Mouse (Mus musculus) limb, embryonic 13.5 days (tissue): Measurements from ENCODE around the gene Mturn. TPM values are rescaled to one million over a fixed set of nuclear protein-coding genes. Genes with fewer than 3 reads are reported as not detected.

Experiments used
- ATAC-seq: fragments of 200-750 bp; cut with Nextera tagmentation; 2 replicates; pipeline ENCODE4 v1.8.0; 2017; ENCODE audit warnings: low read depth, moderate number of reproducible peaks, moderate TSS enrichment; ENCODE audit not compliant: low FRiP score
- H3K27ac ChIP-seq: fragments of 300-500 bp; sonication (generic); 2 replicates; pipeline ENCODE4 v1.5.1; 2015; ENCODE audit warnings: inconsistent platforms, mild to moderate bottlenecking, moderate library complexity
- H3K27me3 ChIP-seq: fragments of 300-500 bp; sonication (generic); 2 replicates; pipeline ENCODE4 v1.6.1; 2015; ENCODE audit warnings: mild to moderate bottlenecking, inconsistent platforms
- H3K36me3 ChIP-seq: fragments of 300-500 bp; sonication (generic); 2 replicates; pipeline ENCODE4 v1.6.1; 2015; ENCODE audit warnings: inconsistent platforms, mild to moderate bottlenecking, moderate library complexity
- H3K4me1 ChIP-seq: fragments of 300-500 bp; sonication (generic); 2 replicates; pipeline ENCODE4 v1.6.1; 2015; ENCODE audit warnings: inconsistent platforms
- H3K4me2 ChIP-seq: fragments of 300-500 bp; sonication (generic); replicated peaks from 2 replicates; pipeline ENCODE4 v1.6.1; 2015; ENCODE audit warnings: inconsistent platforms, mild to moderate bottlenecking, moderate library complexity
- H3K4me3 ChIP-seq: fragments of 300-500 bp; sonication (generic); 2 replicates; pipeline ENCODE4 v1.5.1; 2015; ENCODE audit warnings: moderate library complexity, mild to moderate bottlenecking, inconsistent platforms
- H3K9ac ChIP-seq: fragments of 300-500 bp; sonication (generic); 2 replicates; pipeline ENCODE4 v1.6.1; 2015; ENCODE audit warnings: mild to moderate bottlenecking, inconsistent platforms
- H3K9me3 ChIP-seq: fragments of 300-500 bp; sonication (generic); 2 replicates; pipeline ENCODE4 v1.6.1; 2016; ENCODE audit warnings: inconsistent platforms
- WGBS: fragments of 180-500 bp; shearing (Covaris S2); methylation state at CpG from one replicate; pipeline ENCODE4 v1.1.7; 2015; 5-methylcytosine and 5-hydroxymethylcytosine counted together
- polyA plus RNA-seq: library from polyadenylated mRNA; unstranded; fragments of >200 nt; fragmentation: Nextera tagmentation; extraction: Ambion mirVana; gene quantifications from 2 replicates; pipeline ENCODE4 v1.2.1, GENCODE M21; 2015

Gene Mturn
- polyA plus RNA-seq, result 12.0 and 12.2 TPM in 2 replicates

- no peaks in the 10 kb centered on the region for H3K36me3 ChIP-seq
- H3K4me1 ChIP-seq, result peaks cover 16% of the 10 kb centered on the region
- no peaks in the 10 kb centered on the region for H3K9me3 ChIP-seq
- H3K4me3 ChIP-seq, result peak within 1 kb of the TSS; percentile 80
- 5% methylated on average over 43 of the region's 48 CpGs for WGBS
- ATAC-seq, result peak; percentile 96
- peak within 1 kb of the TSS; percentile 78 for H3K9ac ChIP-seq
- H3K4me2 ChIP-seq, result peak within 1 kb of the TSS; percentile 99
- no peak within 1 kb of the TSS for H3K27ac ChIP-seq
- peaks cover 30% of the 10 kb centered on the region for H3K27me3 ChIP-seq
These were observed at the start of gene Mturn for GRCm38 (mm10) chr6:54680891-54681745. Mturn (plus strand) TSS chr6:54681624.

DNA sequence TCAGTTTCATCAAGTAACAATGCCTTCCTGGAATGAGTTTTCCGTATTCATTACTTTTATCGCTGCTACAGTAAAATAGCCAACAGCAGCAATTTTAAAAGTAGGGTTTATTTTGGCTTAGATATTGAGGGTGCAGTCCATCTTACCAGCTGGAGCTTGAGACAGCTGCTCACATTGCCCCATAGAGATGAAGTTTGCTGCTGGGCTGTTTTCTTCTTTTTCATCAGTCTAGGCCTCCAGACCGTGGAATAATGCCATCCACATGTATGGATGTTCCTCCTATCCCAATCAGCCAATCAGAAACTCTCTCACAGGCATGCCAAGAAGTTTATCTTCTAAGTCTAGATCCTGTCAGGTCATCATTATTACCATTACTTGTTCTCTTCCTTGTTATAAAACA is 41.5 kb upstream of the Mturn start:
- Histone ChIP-seq H3K9ac (no peak overlapping the region), H3K36me3 (peaks cover 57% of the 10 kb centered on the region), H3K9me3 (no peaks in the 10 kb centered on the region), H3K27ac (no peak overlapping the region), H3K4me1 (no peaks in the 10 kb centered on the region), H3K27me3 (no peaks in the 10 kb centered on the region), H3K4me2 (no peak overlapping the region), H3K4me3 (no peak overlapping the region)
- no peak for ATAC-seq
- 85% methylated on average over 3 of the region's 3 CpGs for WGBS

- H3K27me3 ChIP-seq, result no peaks in the 10 kb centered on the region
- H3K27ac ChIP-seq, result no peak overlapping the region
- H3K9ac ChIP-seq, result no peak overlapping the region
- peaks cover 54% of the 10 kb centered on the region for H3K36me3 ChIP-seq
- no peaks in the 10 kb centered on the region for H3K4me1 ChIP-seq
- no peak overlapping the region for H3K4me3 ChIP-seq
- H3K4me2 ChIP-seq, result no peak overlapping the region
- no peak for ATAC-seq
- WGBS, result 83% methylated on average over 2 of the region's 2 CpGs
- H3K9me3 ChIP-seq, result no peaks in the 10 kb centered on the region
These were observed 39.5 kb upstream of the Mturn start for GRCm38 (mm10) chr6:54641953-54642352.

DNA sequence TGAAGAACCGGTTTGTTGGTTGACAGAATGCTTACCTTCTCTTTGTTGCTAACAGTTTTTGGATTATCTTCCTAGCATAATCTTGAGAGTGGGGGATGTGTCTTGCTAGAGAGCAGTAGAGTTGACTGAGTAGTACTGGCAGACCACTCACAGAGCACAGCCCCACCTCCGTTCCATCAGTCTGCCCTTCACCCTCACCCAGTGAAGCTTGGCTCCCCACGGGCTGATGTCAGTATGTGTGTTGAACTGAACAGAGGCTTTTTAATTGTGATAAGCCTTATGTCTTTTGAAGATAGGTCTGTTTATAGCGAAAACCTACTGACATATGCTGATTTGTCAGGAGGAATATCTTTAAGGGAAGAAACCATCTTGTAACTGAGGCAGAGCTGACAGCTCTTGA is 38.2 kb upstream of the Mturn start:
- ATAC-seq, result no peak
- WGBS, result 88% methylated on average over 4 of the region's 4 CpGs
- H3K27me3 ChIP-seq, result no peaks in the 10 kb centered on the region

GRCm38 (mm10) chr6:54655471-54656095 is 25.8 kb upstream of the Mturn start:
- Histone ChIP-seq H3K9ac (no peak overlapping the region), H3K4me2 (no peak overlapping the region), H3K4me3 (no peak overlapping the region), H3K27ac (no peak overlapping the region), H3K27me3 (no peaks in the 10 kb centered on the region), H3K9me3 (no peaks in the 10 kb centered on the region), H3K36me3 (no peaks in the 10 kb centered on the region), H3K4me1 (no peaks in the 10 kb centered on the region)
- ATAC-seq, result no peak
- WGBS, result 75% methylated on average over 11 of the region's 11 CpGs

More for the DNA sequence above, 38.2 kb upstream of the Mturn start:
- Histone ChIP-seq H3K4me3 (no peak overlapping the region), H3K9me3 (no peaks in the 10 kb centered on the region), H3K9ac (no peak overlapping the region), H3K4me2 (no peak overlapping the region), H3K27ac (no peak overlapping the region), H3K4me1 (no peaks in the 10 kb centered on the region), H3K36me3 (peaks cover 45% of the 10 kb centered on the region)

DNA sequence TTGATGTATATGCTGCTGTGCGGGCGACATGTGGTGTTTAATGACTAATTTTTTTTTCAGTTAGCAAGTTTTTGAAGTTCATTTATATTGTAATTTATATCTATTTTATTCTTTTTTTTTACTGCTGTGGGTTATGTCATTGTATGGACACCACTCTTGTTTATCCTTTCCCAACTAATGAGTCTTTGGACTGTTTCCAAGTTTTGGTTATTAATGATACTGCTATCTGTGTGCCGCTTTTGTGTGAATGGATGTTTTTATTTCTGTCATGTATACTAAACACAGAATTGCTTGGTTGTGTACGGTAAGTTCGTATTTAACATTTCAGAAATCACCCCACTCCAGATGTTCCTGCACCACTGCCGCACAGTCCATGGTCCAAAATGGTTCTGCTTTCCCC is 23.6 kb upstream of the Mturn start:
- Histone ChIP-seq H3K4me2 (no peak overlapping the region), H3K36me3 (no peaks in the 10 kb centered on the region), H3K4me3 (no peak overlapping the region), H3K9me3 (no peaks in the 10 kb centered on the region), H3K27me3 (no peaks in the 10 kb centered on the region), H3K4me1 (no peaks in the 10 kb centered on the region), H3K27ac (no peak overlapping the region), H3K9ac (no peak overlapping the region)
- WGBS, result 83% methylated on average over 6 of the region's 6 CpGs
- ATAC-seq, result no peak

- no peak overlapping the region for H3K9ac ChIP-seq
- no peak for ATAC-seq
- no peak overlapping the region for H3K4me2 ChIP-seq
- no peaks in the 10 kb centered on the region for H3K4me1 ChIP-seq
- H3K4me3 ChIP-seq, result no peak overlapping the region
- no peaks in the 10 kb centered on the region for H3K36me3 ChIP-seq
- H3K27me3 ChIP-seq, result no peaks in the 10 kb centered on the region
- no peak overlapping the region for H3K27ac ChIP-seq
- 84% methylated on average over 6 of the region's 6 CpGs for WGBS
- H3K9me3 ChIP-seq, result peaks cover 3% of the 10 kb centered on the region
These were observed 11.6 kb upstream of the Mturn start for GRCm38 (mm10) chr6:54669868-54670267.

- H3K4me1 ChIP-seq, result no peaks in the 10 kb centered on the region
- no peak for ATAC-seq
- no peak overlapping the region for H3K27ac ChIP-seq
- no peak overlapping the region for H3K9ac ChIP-seq
- no peak overlapping the region for H3K4me2 ChIP-seq
- 59% methylated on average over 5 of the region's 5 CpGs for WGBS
- no peak overlapping the region for H3K4me3 ChIP-seq
- H3K27me3 ChIP-seq, result no peaks in the 10 kb centered on the region
- no peaks in the 10 kb centered on the region for H3K36me3 ChIP-seq
- H3K9me3 ChIP-seq, result no peaks in the 10 kb centered on the region
These were observed 8.5 kb upstream of the Mturn start for GRCm38 (mm10) chr6:54672901-54673300.

GRCm38 (mm10) chr6:54679686-54680085 is 1.7 kb upstream of the Mturn start:
- H3K4me2 ChIP-seq, result no peak overlapping the region
- H3K27ac ChIP-seq, result no peak overlapping the region
- no peaks in the 10 kb centered on the region for H3K9me3 ChIP-seq
- H3K36me3 ChIP-seq, result no peaks in the 10 kb centered on the region
- H3K27me3 ChIP-seq, result peaks cover 30% of the 10 kb centered on the region
- H3K4me1 ChIP-seq, result peaks cover 16% of the 10 kb centered on the region
- no peak overlapping the region for H3K9ac ChIP-seq
- 80% methylated on average over 5 of the region's 5 CpGs for WGBS
- no peak overlapping the region for H3K4me3 ChIP-seq
- ATAC-seq, result no peak

GRCm38 (mm10) chr6:54681746-54682428 is 463 bp downstream of the Mturn start:
- Histone ChIP-seq H3K9me3 (no peaks in the 10 kb centered on the region), H3K9ac (peak overlapping the region; percentile 78), H3K4me3 (peak overlapping the region; percentile 80), H3K4me2 (peak overlapping the region; percentile 99), H3K36me3 (no peaks in the 10 kb centered on the region), H3K4me1 (peaks cover 16% of the 10 kb centered on the region), H3K27me3 (peaks cover 30% of the 10 kb centered on the region), H3K27ac (no peak overlapping the region)
- WGBS, result under 1% methylated on average over 61 of the region's 61 CpGs
- no peak; the same call in none of the 2 replicates for ATAC-seq

- peaks cover 16% of the 10 kb centered on the region for H3K4me1 ChIP-seq
- ATAC-seq, result no peak
- no peak overlapping the region for H3K9ac ChIP-seq
- peaks cover 29% of the 10 kb centered on the region for H3K27me3 ChIP-seq
- H3K36me3 ChIP-seq, result no peaks in the 10 kb centered on the region
- H3K9me3 ChIP-seq, result no peaks in the 10 kb centered on the region
- H3K4me2 ChIP-seq, result no peak overlapping the region
- WGBS, result 88% methylated on average over 4 of the region's 4 CpGs
- H3K4me3 ChIP-seq, result no peak overlapping the region
- no peak overlapping the region for H3K27ac ChIP-seq
These were observed 2.7 kb downstream of the Mturn start for GRCm38 (mm10) chr6:54684085-54684484.

- Histone ChIP-seq H3K4me1 (peaks cover 16% of the 10 kb centered on the region), H3K27me3 (peaks cover 20% of the 10 kb centered on the region), H3K36me3 (no peaks in the 10 kb centered on the region), H3K9me3 (no peaks in the 10 kb centered on the region), H3K27ac (no peak overlapping the region), H3K4me3 (no peak overlapping the region), H3K4me2 (no peak overlapping the region), H3K9ac (no peak overlapping the region)
- 75% methylated on average over 5 of the region's 5 CpGs for WGBS
- ATAC-seq, result no peak
These were observed 3.7 kb downstream of the Mturn start for GRCm38 (mm10) chr6:54685103-54685502.
